Mouse (Mus musculus): ENCODE data around the gene Foxp1.

Foxp1 gene

GRCm38 (mm10) chr6:99519806-99520675 is 2.5 kb downstream of the Foxp1 start:
- DNase-seq, result peak; percentile 9 to 21

GRCm38 (mm10) chr6:99519052-99519451 is 3.5 kb downstream of the Foxp1 start:
- DNase-seq, result no peak

- no peak for DNase-seq
These were observed 6.8 kb downstream of the Foxp1 start for GRCm38 (mm10) chr6:99515667-99516199.

GRCm38 (mm10) chr6:99511862-99512261 is 10.7 kb downstream of the Foxp1 start:
- no peak for DNase-seq

- DNase-seq, result no peak
These were observed 13.3 kb downstream of the Foxp1 start for GRCm38 (mm10) chr6:99509189-99509592.

- no peak for DNase-seq
These were observed 15.7 kb downstream of the Foxp1 start for GRCm38 (mm10) chr6:99506816-99507215.

- DNase-seq, result no peak
These were observed 18.8 kb downstream of the Foxp1 start for GRCm38 (mm10) chr6:99503741-99504140.

GRCm38 (mm10) chr6:99502727-99503126 is 19.8 kb downstream of the Foxp1 start:
- DNase-seq, result no peak

GRCm38 (mm10) chr6:99502314-99502713 is 20.2 kb downstream of the Foxp1 start:
- no peak for DNase-seq

- DNase-seq, result no peak
These were observed 21.8 kb downstream of the Foxp1 start for GRCm38 (mm10) chr6:99500570-99501270.

- no peak for DNase-seq
These were observed 24.4 kb downstream of the Foxp1 start for GRCm38 (mm10) chr6:99498082-99498481.

- DNase-seq, result no peak
These were observed 26.4 kb downstream of the Foxp1 start for GRCm38 (mm10) chr6:99496114-99496513.

- no peak for DNase-seq
These were observed 29.6 kb downstream of the Foxp1 start for GRCm38 (mm10) chr6:99492937-99493336.

- DNase-seq, result no peak
These were observed 30.5 kb downstream of the Foxp1 start for GRCm38 (mm10) chr6:99491979-99492544.

- no peak for DNase-seq
These were observed 31.4 kb downstream of the Foxp1 start for GRCm38 (mm10) chr6:99491146-99491545.

- no peak for DNase-seq
These were observed 32.4 kb downstream of the Foxp1 start for GRCm38 (mm10) chr6:99489900-99490648.

GRCm38 (mm10) chr6:99489423-99489822 is 33.1 kb downstream of the Foxp1 start:
- DNase-seq, result no peak

- no peak for DNase-seq
These were observed 36.5 kb downstream of the Foxp1 start for GRCm38 (mm10) chr6:99485884-99486640.

- DNase-seq, result peak; percentile 29 to 36
These were observed 37.2 kb downstream of the Foxp1 start for GRCm38 (mm10) chr6:99485217-99485883.

- no peak for DNase-seq
These were observed 37.7 kb downstream of the Foxp1 start for GRCm38 (mm10) chr6:99484884-99485216.

GRCm38 (mm10) chr6:99484197-99484725 is 38.3 kb downstream of the Foxp1 start:
- DNase-seq, result no peak

All from spleen, adult 18-20 months (tissue).